Mouse (Mus musculus): Measurements from ENCODE around the gene Esrrg.

DNA sequence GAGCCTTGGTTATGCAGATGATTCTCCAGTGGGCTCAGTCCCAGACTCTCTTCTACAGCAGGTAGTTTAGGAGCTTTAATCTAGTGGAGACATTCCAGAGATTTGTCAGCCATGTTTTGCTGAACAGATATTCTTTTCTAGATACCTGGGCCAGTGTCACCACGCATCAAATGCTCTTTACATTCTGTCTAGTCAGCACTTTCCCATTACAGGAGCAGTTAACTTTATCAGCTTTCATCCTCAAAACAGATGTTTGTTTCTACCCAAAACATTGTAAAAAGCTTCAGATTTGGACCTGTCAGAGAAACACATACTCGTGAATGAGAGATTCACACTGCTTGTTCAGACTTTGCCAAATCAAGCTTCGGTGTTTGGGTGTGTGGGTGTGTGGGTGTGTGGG lies 140.7 kb downstream of the Esrrg start:
- TF ChIP-seq USF1 (IDR thresholded peaks at IDR 0.05; ENCODE audit: low read depth) (no peak), CTCF (IDR thresholded peaks at IDR 0.05; ENCODE audit: control insufficient read depth, insufficient read depth, insufficient read length) (no peak), CEBPB (IDR thresholded peaks at IDR 0.05; ENCODE audit: low read depth) (no peak)

All from C2C12 (cell line).